Mouse (Mus musculus): Measurements from ENCODE around the gene Bicra.

GRCm38 (mm10) chr7:15981538-15981937 is 66.2 kb downstream of the Bicra start:
- TF ChIP-seq CTCF (IDR thresholded peaks at IDR 0.05; ENCODE audit: extremely low read depth, insufficient read depth, low read length): no peak
- TF ChIP-seq POLR2A (IDR thresholded peaks at IDR 0.05; ENCODE audit: extremely low read depth, insufficient read depth, low read length): no peak
